Mouse (Mus musculus) embryonic facial prominence, embryonic 11.5 days (tissue): ENCODE data around the gene Ift52. TPM values are rescaled to one million over a fixed set of nuclear protein-coding genes. Genes with fewer than 3 reads are reported as not detected.
A peak's percentile ranks its signal among the peaks of the same experiment; 100 is the strongest.

Experiments used
- ATAC-seq: fragments of 200-750 bp; cut with Nextera tagmentation; replicated peaks from 2 replicates; pipeline ENCODE4 v1.8.0; 2017; ENCODE audit warnings: low read depth; ENCODE audit not compliant: insufficient number of reproducible peaks, low FRiP score, low TSS enrichment
- DNase-seq: peaks from one replicate; pipeline ENCODE4 v3.0.0-alpha.2; 2015; ENCODE audit warnings: low spot score
- H3K27ac ChIP-seq: fragments of 300-500 bp; sonication (generic); replicated peaks from 2 replicates; pipeline ENCODE4 v1.5.1; 2014; ENCODE audit warnings: mild to moderate bottlenecking, low read depth, low read length, control low read depth
- H3K27me3 ChIP-seq: fragments of 300-500 bp; sonication (generic); 2 replicates; pipeline ENCODE4 v1.6.1; 2014; ENCODE audit warnings: mild to moderate bottlenecking, low read length, moderate library complexity, mixed read lengths; ENCODE audit not compliant: control insufficient read depth, insufficient read depth
- H3K36me3 ChIP-seq: fragments of 300-500 bp; sonication (generic); replicated peaks from 2 replicates; pipeline ENCODE4 v1.6.1; 2014; ENCODE audit warnings: low read depth, mild to moderate bottlenecking, low read length, moderate library complexity, mixed read lengths; ENCODE audit not compliant: control insufficient read depth, insufficient read depth
- H3K4me1 ChIP-seq: fragments of 300-500 bp; sonication (generic); 2 replicates; pipeline ENCODE4 v1.6.1; 2014; ENCODE audit warnings: low read length, mixed read lengths; ENCODE audit not compliant: control insufficient read depth, insufficient read depth
- H3K4me2 ChIP-seq: fragments of 300-500 bp; sonication (generic); 2 replicates; pipeline ENCODE4 v1.6.1; 2014; ENCODE audit warnings: low read depth, mild to moderate bottlenecking, control low read depth, low read length, moderate library complexity
- H3K4me3 ChIP-seq: fragments of 300-500 bp; sonication (generic); 2 replicates; pipeline ENCODE4 v1.5.1; 2014; ENCODE audit warnings: low read depth, low read length, control low read depth
- H3K9ac ChIP-seq: fragments of 300-500 bp; sonication (generic); replicated peaks from 2 replicates; pipeline ENCODE4 v1.6.1; 2014; ENCODE audit warnings: mild to moderate bottlenecking, control low read depth, low read length
- H3K9me3 ChIP-seq: fragments of 300-500 bp; sonication (generic); replicated peaks from 2 replicates; pipeline ENCODE4 v1.6.1; 2016; ENCODE audit warnings: mild to moderate bottlenecking, low read length, inconsistent platforms, mixed read lengths; ENCODE audit not compliant: control insufficient read depth
- WGBS: fragments of 180-500 bp; shearing (Covaris S2); extraction: QIAGEN DNeasy Blood & Tissue Kit; methylation state at CpG from one replicate; pipeline ENCODE4 v1.1.7; 2014; 5-methylcytosine and 5-hydroxymethylcytosine counted together
- polyA plus RNA-seq: library from polyadenylated mRNA; unstranded; fragments of >200 nt; fragmentation: Nextera tagmentation; extraction: Ambion mirVana; gene quantifications from 2 replicates; pipeline ENCODE4 v1.2.1, GENCODE M21; 2014

The Ift52 gene
- polyA plus RNA-seq, 1 experiment from 2014 or later = 60.4 TPM

GRCm38 (mm10) chr2:163039940-163040339 is 22.8 kb downstream of the Ift52 start:
- Histone ChIP-seq H3K27me3 (no peaks in the 10 kb centered on the region), H3K4me1 (no peaks in the 10 kb centered on the region), H3K36me3 (peaks cover 2% of the 10 kb centered on the region), H3K9me3 (no peaks in the 10 kb centered on the region), H3K4me2 (no peak overlapping the region), H3K27ac (no peak overlapping the region), H3K9ac (no peak overlapping the region), H3K4me3 (no peak overlapping the region)
- 87% methylated on average over 7 of the region's 7 CpGs for WGBS
- DNase-seq (no peak), ATAC-seq (no peak)

GRCm38 (mm10) chr2:163048125-163048524 is 31.0 kb downstream of the Ift52 start:
- ATAC-seq (no peak), DNase-seq (peak; percentile 83)
- Histone ChIP-seq H3K36me3 (no peaks in the 10 kb centered on the region; the same call in 1 of the 2 replicates), H3K4me2 (no peak overlapping the region), H3K9ac (no peak overlapping the region), H3K4me3 (no peak overlapping the region), H3K27me3 (no peaks in the 10 kb centered on the region), H3K27ac (no peak overlapping the region), H3K9me3 (no peaks in the 10 kb centered on the region), H3K4me1 (no peaks in the 10 kb centered on the region)
- WGBS = 4% methylated on average over 10 of the region's 10 CpGs

- no peaks in the 10 kb centered on the region for H3K4me1 ChIP-seq
- no peaks in the 10 kb centered on the region for H3K9me3 ChIP-seq
- no peak overlapping the region for H3K4me2 ChIP-seq
- no peak for DNase-seq
- H3K27me3 ChIP-seq = no peaks in the 10 kb centered on the region
- no peak for ATAC-seq
- H3K4me3 ChIP-seq = no peak overlapping the region
- no peaks in the 10 kb centered on the region; the same call in 1 of the 2 replicates for H3K36me3 ChIP-seq
- 87% methylated on average over 2 of the region's 2 CpGs for WGBS
- no peak overlapping the region for H3K27ac ChIP-seq
- H3K9ac ChIP-seq = no peak overlapping the region
Observed at GRCm38 (mm10) chr2:163049116-163049515, 32.0 kb downstream of the Ift52 start.

DNA sequence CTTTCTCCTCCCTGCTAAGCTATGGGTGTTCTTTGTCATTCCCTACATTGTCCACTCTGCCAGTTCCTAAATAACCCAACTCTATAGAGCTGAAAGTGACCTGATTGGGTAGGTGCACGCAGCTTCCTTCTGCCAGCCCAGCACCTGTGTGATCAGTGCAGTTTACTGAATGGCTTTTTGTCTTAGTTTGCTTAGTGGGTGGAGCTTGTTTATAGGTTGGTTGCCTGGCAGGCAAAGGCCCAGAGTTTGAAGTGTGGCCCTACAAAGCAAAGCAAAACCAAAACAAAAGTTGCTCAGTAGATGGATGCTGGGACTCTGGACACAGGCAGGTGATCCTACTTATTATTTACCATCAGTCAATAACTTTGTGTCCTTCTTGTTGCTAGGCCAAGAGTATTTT is 34.5 kb downstream of the Ift52 start:
- Histone ChIP-seq H3K4me3 (no peak overlapping the region), H3K27me3 (no peaks in the 10 kb centered on the region; the same call in 1 of the 2 replicates), H3K4me1 (no peaks in the 10 kb centered on the region; the same call in 1 of the 2 replicates), H3K36me3 (no peaks in the 10 kb centered on the region; the same call in 1 of the 2 replicates), H3K9me3 (no peaks in the 10 kb centered on the region), H3K9ac (no peak overlapping the region), H3K27ac (no peak overlapping the region), H3K4me2 (no peak overlapping the region)
- 71% methylated on average over 1 of the region's 1 CpGs for WGBS
- no peak for ATAC-seq
- no peak for DNase-seq

DNA sequence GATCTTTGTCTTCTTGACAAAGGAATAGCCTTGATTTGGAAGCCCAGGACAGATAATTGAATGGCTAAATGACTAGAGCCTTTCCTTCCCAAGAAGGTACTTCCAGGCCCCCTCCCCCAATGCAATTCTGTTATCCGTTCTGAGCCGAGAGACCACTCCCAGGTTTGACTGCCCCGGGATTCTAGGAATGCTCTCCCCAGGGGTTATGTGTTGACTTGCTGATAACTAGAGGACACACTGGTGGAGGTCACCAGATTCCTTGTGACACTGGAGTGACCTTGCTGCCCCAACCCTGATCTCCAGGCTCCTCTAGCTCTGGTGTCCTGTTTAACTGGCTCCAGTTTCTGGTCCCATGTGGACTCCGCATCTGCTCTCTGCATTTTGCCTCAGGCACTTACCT is 34.9 kb downstream of the Ift52 start:
- Histone ChIP-seq H3K27me3 (no peaks in the 10 kb centered on the region; the same call in 1 of the 2 replicates), H3K4me1 (no peaks in the 10 kb centered on the region; the same call in 1 of the 2 replicates), H3K9ac (no peak overlapping the region), H3K36me3 (no peaks in the 10 kb centered on the region; the same call in 1 of the 2 replicates), H3K9me3 (no peaks in the 10 kb centered on the region), H3K27ac (no peak overlapping the region), H3K4me3 (no peak overlapping the region), H3K4me2 (no peak overlapping the region)
- 25% methylated on average over 4 of the region's 4 CpGs for WGBS
- no peak for ATAC-seq
- no peak for DNase-seq

- DNase-seq (no peak), ATAC-seq (no peak)
- Histone ChIP-seq H3K36me3 (no peaks in the 10 kb centered on the region), H3K4me1 (no peaks in the 10 kb centered on the region; the same call in 1 of the 2 replicates), H3K4me3 (no peak overlapping the region), H3K27me3 (no peaks in the 10 kb centered on the region; the same call in 1 of the 2 replicates), H3K9me3 (no peaks in the 10 kb centered on the region), H3K4me2 (no peak overlapping the region), H3K9ac (no peak overlapping the region), H3K27ac (no peak overlapping the region)
- 65% methylated on average over 4 of the region's 4 CpGs for WGBS
Observed at GRCm38 (mm10) chr2:163052826-163053225, 35.7 kb downstream of the Ift52 start.

DNA sequence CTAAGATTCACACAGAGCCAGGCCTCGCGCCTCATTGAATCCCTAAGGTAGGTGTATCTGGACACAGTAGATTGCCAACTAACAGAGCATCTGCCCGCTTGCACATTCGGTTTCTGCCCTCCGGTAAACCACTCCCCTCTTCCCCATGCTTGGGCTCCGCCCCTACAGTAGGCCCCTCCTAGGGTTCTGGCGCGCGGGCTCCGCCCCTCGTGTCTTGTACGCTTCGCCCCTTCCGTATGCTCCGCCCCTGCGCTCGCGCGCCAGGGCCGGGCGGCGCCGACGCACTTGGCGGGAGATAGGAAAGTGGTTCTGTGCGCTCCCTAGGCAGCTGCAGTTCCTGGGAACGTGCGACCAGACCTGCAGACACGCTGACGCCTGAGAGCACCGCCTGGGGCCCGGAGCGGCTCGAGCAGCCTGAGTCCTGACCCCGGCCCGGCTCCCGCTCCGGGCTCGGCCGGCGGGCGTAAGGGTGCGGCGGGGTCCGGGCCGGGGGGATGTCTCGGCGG is 37.2 kb downstream of the Ift52 start, which contains the start of gene Mybl2:
Mybl2 (plus strand) TSS at position 353 of the 506 bp plus-strand sequence.
- Histone ChIP-seq H3K27me3 (no peaks in the 10 kb centered on the region; the same call in 1 of the 2 replicates), H3K27ac (peak within 1 kb of the TSS; percentile 52), H3K4me3 (peak within 1 kb of the TSS; percentile 73), H3K9ac (peak within 1 kb of the TSS; percentile 84), H3K4me1 (no peaks in the 10 kb centered on the region; the same call in 1 of the 2 replicates), H3K36me3 (no peaks in the 10 kb centered on the region), H3K9me3 (no peaks in the 10 kb centered on the region), H3K4me2 (peak within 1 kb of the TSS; percentile 97)
- ATAC-seq = peak; percentile 98
- WGBS = under 1% methylated on average over 48 of the region's 48 CpGs
- peak; percentile 98 for DNase-seq

DNA sequence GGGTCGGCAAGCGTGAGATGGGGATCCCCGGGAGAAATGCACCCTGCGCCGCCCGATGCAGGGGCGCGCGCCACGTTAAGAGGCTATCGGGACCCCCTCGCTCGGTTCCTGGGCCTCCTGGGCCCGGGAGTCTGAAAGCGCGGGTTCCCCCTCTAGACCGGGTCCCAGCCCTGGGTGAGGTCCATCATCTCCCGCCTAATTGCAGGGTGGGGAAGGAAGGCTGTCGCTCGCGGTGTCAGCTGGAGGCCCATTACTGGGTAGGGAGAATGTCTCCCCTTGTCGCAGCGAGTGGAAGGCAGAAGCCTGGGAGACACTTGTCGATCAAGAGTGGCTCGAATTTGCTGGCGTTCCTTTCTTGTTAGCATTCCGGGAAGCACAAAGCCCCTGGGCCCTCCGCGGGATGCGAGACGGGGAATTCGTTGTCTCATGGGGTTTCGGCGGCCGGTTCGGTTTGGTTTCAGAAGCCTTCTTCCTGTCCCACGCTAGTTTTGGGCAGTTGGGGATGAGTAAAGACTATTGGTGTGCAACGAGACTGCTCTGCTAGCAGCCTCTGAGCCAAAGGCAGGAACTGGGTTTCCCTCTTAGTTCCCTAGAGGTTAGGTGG is 37.8 kb downstream of the Ift52 start:
- no peaks in the 10 kb centered on the region for H3K9me3 ChIP-seq
- WGBS = under 1% methylated on average over 37 of the region's 38 CpGs
- peak overlapping the region; percentile 52; the same call in 1 of the 2 replicates for H3K27ac ChIP-seq
- ATAC-seq = peak; percentile 35
- peak overlapping the region; percentile 84 for H3K9ac ChIP-seq
- no peaks in the 10 kb centered on the region; the same call in 1 of the 2 replicates for H3K4me1 ChIP-seq
- no peaks in the 10 kb centered on the region for H3K36me3 ChIP-seq
- peak overlapping the region; percentile 97 for H3K4me2 ChIP-seq
- no peaks in the 10 kb centered on the region; the same call in 1 of the 2 replicates for H3K27me3 ChIP-seq
- peak; percentile 44 for DNase-seq
- H3K4me3 ChIP-seq = peak overlapping the region; percentile 73
